Mouse (Mus musculus): ENCODE results near the gene Atn1. TPM values are rescaled to one million over a fixed set of nuclear protein-coding genes. Genes with fewer than 3 reads are reported as not detected.
"Not testable (repeated sequence)": the region's sequence is repeated elsewhere in the genome, so short reads cannot be mapped to it uniquely, and the experiment has no call there.

Gene Atn1
- total RNA-seq (2014; fragmentation: Nextera tagmentation) (12.9 and 14.4 TPM in 2 replicates), total RNA-seq (2017) (1.5 and 1.9 TPM in 2 replicates)

DNA sequence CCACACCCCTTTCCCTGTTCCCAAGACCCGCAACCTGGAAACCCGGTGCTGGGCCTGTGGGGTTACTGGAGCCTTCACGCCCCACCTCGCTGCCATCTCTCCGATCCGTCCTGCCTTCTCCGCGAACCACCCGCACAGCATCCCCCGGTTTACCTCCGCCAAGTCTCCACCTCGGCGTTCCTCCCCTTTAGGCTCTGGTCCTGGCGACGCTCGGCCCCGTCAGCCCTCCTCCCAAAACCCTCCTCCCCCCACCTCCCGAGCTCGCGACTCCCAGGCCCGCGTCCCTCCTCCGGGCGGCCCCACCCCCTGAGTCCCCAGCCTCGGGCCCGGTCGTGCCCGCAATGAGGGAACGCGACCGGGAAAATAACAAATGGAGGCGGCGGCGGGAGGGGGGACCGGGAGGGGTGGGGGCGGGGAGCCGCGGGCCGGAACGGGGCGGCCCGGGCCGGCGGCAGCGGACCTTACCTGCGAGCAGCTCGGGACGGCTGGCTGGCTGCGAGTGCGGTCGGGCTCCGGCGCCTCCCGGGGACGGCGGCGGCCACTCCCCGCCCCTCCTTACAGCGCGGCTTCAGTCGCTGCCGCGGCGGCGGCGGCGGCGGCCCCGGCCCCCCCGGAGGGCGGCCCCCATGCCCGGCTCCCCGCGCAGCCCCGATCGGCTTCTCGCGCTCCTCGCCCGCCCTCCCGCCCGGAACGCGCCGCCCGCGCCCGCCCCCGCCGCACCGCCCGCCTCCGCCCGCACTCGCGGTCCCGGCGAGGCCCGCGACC is at the start of gene Atn1, which contains the start of gene Gm45234:
TSS of gene Atn1 (minus strand) at position 694 of the 765 bp plus-strand sequence.
TSS of gene Gm45234 (minus strand) at position 191 of the 765 bp plus-strand sequence.
- ATAC-seq (replicated peaks; ENCODE audit: low FRiP score, low TSS enrichment, poor library complexity, severe bottlenecking), result peak; percentile 36

DNA sequence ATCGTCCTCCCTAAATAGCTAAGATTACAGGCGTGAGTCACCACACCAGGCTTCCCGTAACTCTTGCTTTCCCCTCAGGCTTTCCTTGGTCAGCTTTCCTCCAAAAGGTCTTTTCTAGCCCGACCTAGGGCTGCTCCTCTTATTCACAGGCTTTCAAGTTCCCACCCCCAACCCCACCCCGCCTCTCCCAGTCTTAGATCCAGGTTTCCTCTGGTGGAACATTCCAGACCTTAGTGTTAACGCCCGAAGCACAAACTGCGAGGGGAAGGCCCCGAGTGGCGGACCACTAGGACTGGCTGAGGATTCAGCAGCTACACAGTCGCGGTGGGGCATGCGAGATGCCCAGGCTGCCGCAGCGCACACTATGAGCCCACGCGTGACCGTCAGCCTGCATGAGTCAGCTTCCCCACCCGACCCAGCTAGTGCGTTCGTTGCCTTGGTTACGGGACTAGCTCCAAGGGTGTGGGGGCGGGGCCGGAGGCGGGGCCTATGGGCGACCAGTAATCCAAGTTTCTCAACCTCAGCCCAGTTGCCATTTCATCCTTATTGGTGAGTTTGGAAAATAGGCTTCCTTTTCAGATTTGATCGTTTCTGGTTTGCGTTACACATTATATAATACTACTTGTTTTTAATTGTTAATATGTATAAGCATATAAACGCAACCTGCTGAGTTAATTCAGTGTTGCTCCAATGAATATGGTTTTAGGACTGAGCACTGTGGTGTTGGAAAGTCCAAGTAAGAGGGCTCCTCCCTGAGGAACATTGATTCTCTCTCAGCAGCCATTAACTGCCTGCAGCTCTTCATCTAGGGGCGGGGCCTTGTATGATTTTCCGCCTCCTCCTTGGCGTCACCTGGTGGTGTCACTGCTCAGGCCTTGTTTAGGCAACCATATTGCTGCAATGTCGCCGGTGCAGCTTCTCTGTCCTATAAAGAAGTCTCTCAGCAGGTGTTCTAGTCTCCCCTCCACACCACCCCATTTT is 49.3 kb upstream of the Atn1 start:
- peak; percentile 68 for ATAC-seq (replicated peaks; ENCODE audit: low FRiP score, low TSS enrichment, poor library complexity, severe bottlenecking)

DNA sequence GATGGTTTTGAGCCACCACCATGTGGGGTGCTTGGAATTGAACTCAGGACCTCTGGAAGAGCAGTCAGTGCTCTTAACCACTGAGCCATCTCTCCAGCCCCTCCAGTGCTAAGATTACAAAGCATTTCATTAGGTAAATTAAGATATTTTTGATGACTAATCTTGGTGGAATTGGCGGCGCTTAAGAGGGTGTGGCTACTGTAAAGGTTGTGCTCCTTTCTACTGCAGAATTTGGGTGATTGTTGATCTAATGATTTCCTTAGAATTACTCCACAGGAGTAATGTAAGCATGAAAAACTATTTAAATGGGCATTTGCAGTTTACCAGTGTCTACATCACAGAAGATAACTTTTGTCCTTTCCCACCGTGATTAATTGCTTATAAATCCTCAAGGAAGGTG is 48.0 kb upstream of the Atn1 start:
- no peak for ATAC-seq (replicated peaks; ENCODE audit: low FRiP score, low TSS enrichment, poor library complexity, severe bottlenecking)

DNA sequence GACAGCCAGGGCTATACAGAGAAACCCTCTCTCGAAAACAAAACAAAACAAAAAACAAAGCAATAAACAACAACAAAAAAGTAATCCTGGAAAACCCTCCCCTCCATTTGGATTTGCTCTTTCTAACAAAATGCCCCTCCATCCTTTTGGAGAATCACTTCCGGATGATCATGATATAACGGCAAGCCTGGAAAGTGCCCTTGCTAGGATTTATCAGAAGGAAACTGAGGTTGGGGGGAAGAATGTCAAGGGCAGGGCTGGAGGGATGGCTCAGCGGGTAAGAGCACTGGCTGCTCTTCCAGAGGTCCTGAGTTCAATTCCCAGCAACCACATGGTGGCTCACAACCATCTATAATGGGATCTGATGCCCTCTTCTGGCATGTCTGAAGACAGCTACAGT is 47.4 kb upstream of the Atn1 start:
- not testable (repeated sequence) for ATAC-seq (replicated peaks; ENCODE audit: low FRiP score, low TSS enrichment, poor library complexity, severe bottlenecking)

DNA sequence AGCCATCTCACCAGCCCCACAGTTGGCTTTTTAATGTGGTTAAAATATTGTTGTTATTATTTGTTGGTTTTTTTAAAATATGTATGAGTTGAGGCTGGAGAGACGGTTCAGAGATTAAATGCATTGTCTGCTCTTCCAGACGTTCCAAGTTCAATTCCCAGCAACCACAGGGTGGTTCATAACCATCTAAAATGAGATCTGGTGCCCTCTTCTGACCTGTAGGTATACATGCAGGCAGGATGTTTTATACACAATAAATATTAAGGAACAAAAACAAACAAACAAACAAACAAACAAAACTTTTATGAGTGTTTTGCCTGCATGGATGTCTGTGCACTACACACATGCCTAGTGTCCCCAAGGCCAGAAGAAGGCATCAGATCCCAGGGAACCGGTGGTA is 46.7 kb upstream of the Atn1 start:
- ATAC-seq (replicated peaks; ENCODE audit: low FRiP score, low TSS enrichment, poor library complexity, severe bottlenecking), result no peak

DNA sequence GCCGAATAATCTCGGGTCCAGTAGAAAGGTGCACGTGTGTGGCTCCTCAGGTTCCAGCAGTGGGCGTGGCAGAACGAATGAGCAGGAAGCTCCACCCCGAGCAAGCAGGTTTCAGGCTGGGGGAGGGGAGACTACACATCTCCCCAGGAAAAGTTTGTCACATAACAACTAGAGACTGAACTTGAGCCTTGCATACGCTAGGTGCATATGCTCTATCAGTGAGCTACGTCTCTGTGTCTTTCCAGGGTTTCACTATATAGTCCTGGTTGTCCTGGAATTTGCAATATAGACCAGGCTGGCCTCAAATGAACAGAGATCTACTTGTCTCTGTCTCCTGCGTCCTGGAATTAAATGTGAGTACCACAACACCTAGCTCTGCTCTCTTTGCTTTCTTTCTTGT is 46.1 kb upstream of the Atn1 start:
- ATAC-seq (replicated peaks; ENCODE audit: low FRiP score, low TSS enrichment, poor library complexity, severe bottlenecking), result peak; percentile 46

DNA sequence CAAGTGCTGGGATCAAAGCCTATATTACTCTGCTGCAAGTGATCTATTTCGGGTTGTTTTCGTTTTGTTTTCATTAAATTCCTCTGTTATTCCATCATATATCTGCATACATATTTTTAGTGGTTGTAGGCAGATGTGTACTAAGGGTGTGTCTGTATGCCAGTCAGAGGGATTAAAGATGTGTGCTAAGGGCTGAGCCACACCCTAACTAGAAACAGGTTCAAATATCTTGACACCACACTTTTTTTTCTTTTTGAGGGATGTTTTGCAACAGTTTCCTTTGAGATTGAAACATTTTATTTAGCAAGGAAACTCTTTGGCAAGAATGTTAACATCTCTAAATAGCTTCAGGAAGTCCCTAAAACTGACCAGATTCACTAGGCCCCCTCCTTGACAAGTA is 39.9 kb upstream of the Atn1 start:
- no peak for ATAC-seq (replicated peaks; ENCODE audit: low FRiP score, low TSS enrichment, poor library complexity, severe bottlenecking)

DNA sequence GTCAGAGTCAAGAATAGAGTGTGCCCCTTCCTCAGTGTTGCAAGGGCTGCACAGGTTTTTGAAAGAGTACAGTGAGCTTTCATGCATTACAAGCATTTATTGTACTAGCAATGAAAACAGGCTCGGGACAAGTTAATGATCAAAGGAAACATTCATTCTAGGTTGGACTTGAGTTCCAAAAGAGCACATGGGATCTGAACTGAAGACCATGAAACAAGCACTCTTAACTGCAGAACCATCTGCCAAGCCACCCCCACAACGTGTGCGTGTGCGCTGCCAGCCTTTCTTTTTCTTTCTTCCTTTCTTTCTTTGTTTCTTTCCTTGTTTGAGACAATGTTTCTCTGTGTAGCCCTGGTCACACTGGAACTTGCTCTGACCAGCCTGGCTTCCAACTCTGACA is 39.5 kb upstream of the Atn1 start:
- peak; percentile 34; the same call in 1 of the 2 replicates for ATAC-seq (replicated peaks; ENCODE audit: low FRiP score, low TSS enrichment, poor library complexity, severe bottlenecking)

DNA sequence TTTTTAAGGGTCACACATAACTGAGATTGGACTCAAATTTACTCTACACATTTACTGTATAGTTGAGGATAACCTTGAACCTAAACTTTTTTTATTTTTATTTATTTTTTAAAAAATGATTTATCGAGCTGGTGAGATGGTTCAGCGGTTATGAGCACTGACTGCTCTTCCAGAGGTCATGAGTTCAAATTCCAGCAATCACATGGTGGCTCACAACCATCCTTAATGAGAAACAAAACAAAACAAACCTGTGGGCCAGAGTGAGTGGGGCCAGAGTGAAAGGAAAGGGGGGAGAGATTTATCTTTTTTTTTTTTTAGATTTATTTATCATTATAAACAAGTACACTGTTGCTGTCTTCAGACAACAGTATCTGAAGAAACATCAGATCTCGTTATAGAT is 35.6 kb upstream of the Atn1 start:
- ATAC-seq (replicated peaks; ENCODE audit: low FRiP score, low TSS enrichment, poor library complexity, severe bottlenecking), result no peak

DNA sequence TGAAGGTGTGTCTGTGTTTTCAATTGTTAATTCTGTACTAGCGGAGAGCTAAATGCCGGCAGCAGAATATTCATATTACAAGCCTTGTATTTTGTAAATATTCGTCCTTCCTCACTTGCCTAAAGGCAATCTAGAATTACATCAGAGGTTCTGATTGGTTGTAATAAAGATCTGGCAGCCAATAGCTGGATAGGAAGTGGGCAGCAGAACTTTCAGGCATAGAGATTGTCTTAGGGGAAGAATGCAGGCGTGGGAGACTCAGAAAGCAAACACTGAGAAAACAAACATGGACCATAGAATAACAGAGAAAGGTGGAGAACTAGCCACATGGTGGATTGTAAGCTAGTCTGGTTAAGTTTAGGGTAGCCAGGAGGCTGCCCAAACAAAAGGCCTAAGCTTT is 33.8 kb upstream of the Atn1 start:
- no peak for ATAC-seq (replicated peaks; ENCODE audit: low FRiP score, low TSS enrichment, poor library complexity, severe bottlenecking)

DNA sequence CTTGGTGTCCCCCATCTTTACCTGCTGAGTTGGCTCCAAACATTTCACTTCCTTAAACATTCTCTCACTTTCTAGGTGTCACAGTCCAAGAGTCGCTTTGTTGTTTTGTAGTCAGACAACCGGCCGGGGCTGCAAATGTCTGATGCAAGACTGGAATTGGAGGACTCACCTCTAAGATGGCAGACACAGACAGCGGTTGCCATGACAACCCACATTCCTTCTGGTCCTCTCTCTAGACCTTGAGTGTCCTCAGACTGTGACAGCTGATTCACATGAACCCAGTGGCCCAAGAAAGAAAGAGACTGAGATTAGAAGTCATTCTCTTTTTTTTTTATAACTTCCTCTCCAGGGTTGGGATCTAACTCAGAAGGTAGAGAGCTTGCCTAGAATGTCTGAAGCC is 33.2 kb upstream of the Atn1 start:
- ATAC-seq (replicated peaks; ENCODE audit: low FRiP score, low TSS enrichment, poor library complexity, severe bottlenecking), result no peak

DNA sequence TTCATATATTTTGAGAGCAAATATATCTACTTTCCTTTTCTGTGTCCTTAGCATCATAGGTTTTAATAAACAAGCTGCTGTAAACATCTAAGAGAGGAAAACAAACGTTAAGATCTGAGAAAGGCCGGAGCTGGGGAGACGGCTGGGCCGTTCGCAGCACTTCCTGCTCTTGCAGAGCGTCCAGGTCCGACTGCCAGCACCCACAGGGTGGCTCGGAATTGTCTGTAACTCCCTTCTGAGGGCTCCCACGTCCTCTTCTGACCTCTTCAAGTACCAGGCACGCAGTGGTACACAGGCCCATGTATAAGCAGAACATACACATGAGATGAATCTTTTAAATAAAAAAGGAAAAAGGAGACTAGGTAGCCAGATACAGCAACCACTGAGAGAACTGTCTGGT is 31.4 kb upstream of the Atn1 start:
- no peak for ATAC-seq (replicated peaks; ENCODE audit: low FRiP score, low TSS enrichment, poor library complexity, severe bottlenecking)

DNA sequence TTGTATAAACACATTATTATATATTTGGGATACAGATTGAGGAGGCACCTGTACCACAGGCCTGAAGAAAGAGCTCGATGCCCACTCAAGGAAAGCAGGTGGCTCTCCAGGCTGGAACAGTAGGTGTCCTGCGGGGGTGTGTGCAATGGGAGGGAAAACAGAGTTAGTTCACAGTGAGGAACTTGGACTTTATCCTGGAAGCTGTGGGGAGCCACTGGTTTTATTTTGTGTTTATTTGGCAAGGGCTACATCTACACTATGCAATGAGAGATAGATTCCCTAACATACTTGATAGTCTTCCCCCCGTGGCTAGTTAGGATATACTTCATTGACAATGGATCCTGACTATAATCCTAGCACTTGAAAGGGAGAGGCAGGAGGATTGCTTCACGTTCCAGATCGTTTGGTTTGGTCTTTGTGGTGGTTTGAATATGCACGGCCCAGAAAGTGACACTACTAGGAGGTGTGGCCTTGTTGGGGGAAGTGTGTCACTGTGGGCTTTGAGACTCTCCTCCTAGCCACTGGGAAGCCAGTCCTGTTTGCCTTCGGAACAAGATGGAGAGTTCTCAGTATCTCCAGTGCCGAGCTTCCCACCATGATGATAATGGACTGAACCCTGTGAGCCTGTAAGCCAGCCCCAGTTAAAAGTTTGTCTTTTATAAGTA is 30.6 kb upstream of the Atn1 start:
- no peak for ATAC-seq (replicated peaks; ENCODE audit: low FRiP score, low TSS enrichment, poor library complexity, severe bottlenecking)

DNA sequence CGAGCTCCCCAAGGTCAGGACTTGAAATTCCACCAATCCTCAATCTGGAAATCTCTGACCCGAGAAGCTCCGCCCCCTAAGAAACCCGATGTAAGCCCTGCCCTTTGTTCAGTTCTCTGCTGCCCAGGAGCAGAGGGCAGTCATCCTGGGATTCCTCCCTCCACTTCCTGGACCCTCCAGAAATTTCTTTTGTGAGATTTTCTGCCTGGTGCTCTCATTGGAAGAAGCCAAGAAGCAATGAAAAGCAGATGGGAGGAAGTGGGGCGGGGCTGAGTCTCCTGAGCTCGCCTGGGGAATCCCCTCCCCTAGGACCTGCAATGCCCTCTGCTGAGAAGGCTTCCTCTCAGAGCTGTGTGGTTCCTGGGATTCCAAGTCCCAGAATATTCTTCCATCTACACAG is 26.1 kb upstream of the Atn1 start:
- ATAC-seq (replicated peaks; ENCODE audit: low FRiP score, low TSS enrichment, poor library complexity, severe bottlenecking), result 0 out of 2 replicates have a peak, but pooled peaks have one; percentile 23

DNA sequence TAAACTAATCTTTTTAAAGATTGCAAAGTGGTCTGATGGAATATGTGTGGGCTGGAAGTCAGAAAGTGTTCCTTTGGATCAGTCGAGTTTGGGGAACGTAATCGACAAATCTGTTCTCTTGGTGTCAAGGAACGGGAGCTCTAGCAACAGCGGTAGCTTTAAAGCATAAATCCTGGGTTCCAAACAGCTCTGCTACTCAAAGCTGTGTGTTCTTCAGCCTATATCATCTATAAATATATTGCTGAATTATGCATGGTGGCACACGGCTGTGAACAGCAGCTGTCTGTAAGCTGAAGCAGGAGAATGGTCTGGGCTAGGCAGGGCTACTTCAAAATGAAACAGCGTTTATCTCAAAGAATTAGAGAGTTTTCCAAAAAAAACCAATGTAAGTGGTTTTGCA is 24.6 kb upstream of the Atn1 start:
- ATAC-seq (replicated peaks; ENCODE audit: low FRiP score, low TSS enrichment, poor library complexity, severe bottlenecking), result no peak

DNA sequence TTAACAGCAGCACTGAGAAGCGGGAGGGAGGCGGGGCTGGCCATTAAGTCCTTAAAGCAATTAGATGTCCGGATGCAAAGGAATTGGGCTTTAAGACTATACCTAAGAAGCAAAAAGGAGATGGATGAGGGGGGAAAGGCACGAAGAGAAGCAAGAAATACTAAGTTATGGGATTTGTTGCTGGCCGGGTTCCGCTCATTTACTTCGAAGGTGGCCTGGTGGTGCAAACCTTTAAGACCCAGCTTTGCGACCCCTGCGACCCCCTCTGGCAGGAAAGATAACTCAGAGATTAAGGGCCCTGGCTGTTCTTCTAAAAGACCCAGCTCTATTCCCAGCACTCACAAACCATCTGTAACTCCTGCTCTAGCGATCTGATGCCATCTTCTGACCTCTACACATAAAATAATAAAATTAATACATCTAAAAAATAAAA is 23.7 kb upstream of the Atn1 start:
- ATAC-seq (replicated peaks; ENCODE audit: low FRiP score, low TSS enrichment, poor library complexity, severe bottlenecking), result no peak; the same call in 1 of the 2 replicates

DNA sequence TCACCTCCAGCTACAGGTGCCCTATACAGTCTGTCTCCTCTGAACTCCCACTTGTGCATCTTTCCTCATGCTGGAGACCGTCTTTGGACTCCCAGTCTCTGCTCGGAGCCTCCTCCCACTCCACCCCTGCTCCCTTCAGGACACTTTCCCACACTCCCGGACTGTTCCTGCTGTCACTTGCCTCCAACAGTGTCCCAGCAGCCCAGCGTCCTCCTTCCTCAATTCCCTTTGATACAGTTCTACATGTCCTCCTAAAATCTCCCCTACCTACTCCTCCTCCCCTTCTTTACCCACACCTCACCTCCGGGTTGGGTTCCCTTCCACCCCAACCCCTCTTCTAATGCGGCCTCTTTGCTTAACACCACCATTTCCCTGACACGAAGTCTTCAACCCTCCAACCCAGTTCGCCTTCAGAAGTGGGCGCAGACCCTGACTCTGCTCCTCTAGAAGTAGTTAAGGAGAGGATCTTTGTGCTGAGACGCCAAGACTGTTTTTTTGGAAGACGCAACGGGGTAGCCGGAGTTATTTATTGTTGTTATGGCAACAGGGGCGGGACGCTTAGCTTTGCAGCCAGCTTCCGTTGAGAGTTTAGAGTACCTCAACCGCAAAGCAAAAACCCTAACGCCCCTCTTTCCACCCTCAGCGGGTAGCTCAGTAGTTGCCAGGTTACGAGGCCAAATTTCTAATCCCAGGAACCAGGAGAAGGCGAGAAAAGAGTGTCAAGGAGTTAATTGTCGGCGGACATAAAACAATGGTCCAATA is 23.1 kb upstream of the Atn1 start, which contains the start of gene Lrrc23:
TSS of gene Lrrc23 (minus strand) at position 506 of the 762 bp plus-strand sequence.
- peak; percentile 73 for ATAC-seq (replicated peaks; ENCODE audit: low FRiP score, low TSS enrichment, poor library complexity, severe bottlenecking)

DNA sequence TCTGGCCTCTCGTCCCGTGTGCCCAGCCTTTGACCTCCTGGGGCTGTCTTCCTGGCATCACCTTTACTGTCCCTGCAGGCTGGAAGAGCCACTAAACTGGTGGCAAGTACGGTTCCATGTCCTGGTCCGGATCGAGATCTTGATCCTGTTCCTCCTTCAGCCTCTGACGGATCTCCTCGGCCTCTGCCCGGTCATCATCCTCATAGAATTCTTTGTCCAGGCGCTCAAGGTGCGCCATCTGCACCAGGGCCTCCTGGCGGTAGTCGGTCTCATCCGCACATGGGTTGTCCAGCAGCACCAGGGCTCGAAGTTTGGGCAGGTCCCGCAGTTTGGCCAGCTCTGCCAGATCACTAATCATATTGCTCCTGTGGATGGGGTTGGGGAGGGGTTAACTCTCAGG is 14.2 kb upstream of the Atn1 start:
- ATAC-seq (replicated peaks; ENCODE audit: low FRiP score, low TSS enrichment, poor library complexity, severe bottlenecking), result no peak

DNA sequence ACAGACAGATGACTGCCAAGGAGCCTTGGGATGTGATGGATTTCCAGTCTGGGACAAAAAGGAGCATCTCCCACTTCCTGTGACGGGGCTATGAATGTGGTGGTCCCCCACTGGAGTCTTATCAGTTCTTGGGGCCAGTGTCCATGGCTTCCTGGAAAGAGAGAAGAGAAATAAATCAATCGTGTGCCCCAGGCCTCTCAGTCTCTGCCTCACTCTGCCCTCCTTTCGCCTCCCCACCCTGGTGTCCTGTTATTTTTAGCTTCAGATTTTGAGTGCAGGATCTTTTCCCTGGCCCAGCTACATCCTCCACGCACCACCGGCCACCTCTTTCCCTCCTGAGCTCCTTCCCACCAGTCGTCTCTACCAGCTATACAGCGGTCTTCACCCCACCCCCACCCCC is 13.7 kb upstream of the Atn1 start:
- no peak for ATAC-seq (replicated peaks; ENCODE audit: low FRiP score, low TSS enrichment, poor library complexity, severe bottlenecking)

Measured in megakaryocyte-erythroid progenitor cell, adult 5-6 weeks (primary cell).